Mouse (Mus musculus): Measurements from ENCODE around the gene Gm10961.
"Not testable (repeated sequence)": the region's sequence is repeated elsewhere in the genome, so short reads cannot be mapped to it uniquely, and the experiment has no call there.

The Gm10961 gene

GRCm38 (mm10) chr3:107612902-107613525 is 18.1 kb upstream of the Gm10961 start:
- DNase-seq (ENCODE audit: extremely low read depth, low read depth), result peak; percentile 23

- DNase-seq (ENCODE audit: extremely low read depth, low read depth), result no peak
These were observed 13.3 kb upstream of the Gm10961 start for GRCm38 (mm10) chr3:107617800-107618199.

GRCm38 (mm10) chr3:107619911-107620310 is 11.2 kb upstream of the Gm10961 start:
- no peak for DNase-seq (ENCODE audit: extremely low read depth, low read depth)

- DNase-seq (ENCODE audit: extremely low read depth, low read depth), result no peak
These were observed 9.6 kb upstream of the Gm10961 start for GRCm38 (mm10) chr3:107621286-107622075.

GRCm38 (mm10) chr3:107622537-107622936 is 8.6 kb upstream of the Gm10961 start:
- DNase-seq (ENCODE audit: extremely low read depth, low read depth), result no peak

GRCm38 (mm10) chr3:107624424-107624823 is 6.7 kb upstream of the Gm10961 start:
- no peak for DNase-seq (ENCODE audit: extremely low read depth, low read depth)

- DNase-seq (ENCODE audit: extremely low read depth, low read depth), result no peak
These were observed 5.6 kb upstream of the Gm10961 start for GRCm38 (mm10) chr3:107625536-107625935.

GRCm38 (mm10) chr3:107626751-107627150 is 4.4 kb upstream of the Gm10961 start:
- no peak for DNase-seq (ENCODE audit: extremely low read depth, low read depth)

- no peak for DNase-seq (ENCODE audit: extremely low read depth, low read depth)
These were observed 3.5 kb upstream of the Gm10961 start for GRCm38 (mm10) chr3:107627641-107628040.

- DNase-seq (ENCODE audit: extremely low read depth, low read depth), result no peak
These were observed 2.6 kb upstream of the Gm10961 start for GRCm38 (mm10) chr3:107628551-107628950.

GRCm38 (mm10) chr3:107629411-107629810 is 1.7 kb upstream of the Gm10961 start:
- DNase-seq (ENCODE audit: extremely low read depth, low read depth), result no peak

- DNase-seq (ENCODE audit: extremely low read depth, low read depth), result peak; percentile 95
These were observed 419 bp downstream of the Gm10961 start, which contains the start of gene Strip1 for GRCm38 (mm10) chr3:107631523-107631958. Gene Strip1 (minus strand): TSS chr3:107631694.

- DNase-seq (ENCODE audit: extremely low read depth, low read depth), result no peak
These were observed 1.7 kb downstream of the Gm10961 start for GRCm38 (mm10) chr3:107632786-107633185.

- no peak for DNase-seq (ENCODE audit: extremely low read depth, low read depth)
These were observed 2.8 kb downstream of the Gm10961 start for GRCm38 (mm10) chr3:107633906-107634305.

- no peak for DNase-seq (ENCODE audit: extremely low read depth, low read depth)
These were observed 4.7 kb downstream of the Gm10961 start for GRCm38 (mm10) chr3:107635836-107636235.

- DNase-seq (ENCODE audit: extremely low read depth, low read depth), result no peak
These were observed 5.1 kb downstream of the Gm10961 start for GRCm38 (mm10) chr3:107636236-107636635.

GRCm38 (mm10) chr3:107637606-107638172 is 6.6 kb downstream of the Gm10961 start:
- DNase-seq (ENCODE audit: extremely low read depth, low read depth), result peak; percentile 15

- DNase-seq (ENCODE audit: extremely low read depth, low read depth), result no peak
These were observed 15.8 kb downstream of the Gm10961 start for GRCm38 (mm10) chr3:107646947-107647346.

GRCm38 (mm10) chr3:107650276-107650675 is 19.2 kb downstream of the Gm10961 start:
- not testable (repeated sequence) for DNase-seq (ENCODE audit: extremely low read depth, low read depth)

GRCm38 (mm10) chr3:107652968-107653367 is 21.8 kb downstream of the Gm10961 start:
- DNase-seq (ENCODE audit: extremely low read depth, low read depth), result no peak

GRCm38 (mm10) chr3:107654861-107655260 is 23.7 kb downstream of the Gm10961 start:
- DNase-seq (ENCODE audit: extremely low read depth, low read depth), result no peak

- no peak for DNase-seq (ENCODE audit: extremely low read depth, low read depth)
These were observed 24.4 kb downstream of the Gm10961 start for GRCm38 (mm10) chr3:107655491-107655890.

Measured in MEL-GATA-1-ER (cell line).